Mouse (Mus musculus) heart, adult 2 months (tissue): ENCODE results near the gene Zc3h8. TPM values are rescaled to one million over a fixed set of nuclear protein-coding genes. Genes with fewer than 3 reads are reported as not detected.

Source experiments
- DNase-seq, 2 experiments: peaks; one replicate each; pipeline ENCODE4 v3.0.0; 2021
- H3K27ac ChIP-seq: fragments of 200-600 bp; 2 replicates; pipeline ENCODE4 v1.8.1; 2022
- H3K27me3 ChIP-seq: fragments of 200-500 bp; 2 replicates; pipeline ENCODE4 v1.6.1; 2012; ENCODE audit warnings: mild to moderate bottlenecking, low read length, inconsistent platforms, mixed read lengths; ENCODE audit not compliant: control insufficient read depth, insufficient read depth
- H3K36me3 ChIP-seq: fragments of 200-500 bp; 2 replicates; pipeline ENCODE4 v1.6.1; 2012; ENCODE audit warnings: low read length, inconsistent platforms; ENCODE audit not compliant: control insufficient read depth, insufficient read depth
- H3K4me1 ChIP-seq: fragments of 200-500 bp; 2 replicates; pipeline ENCODE4 v1.6.1; 2011; ENCODE audit warnings: low read length; ENCODE audit not compliant: control insufficient read depth, insufficient read depth
- H3K4me3 ChIP-seq: fragments of 200-600 bp; 2 replicates; pipeline ENCODE4 v1.8.1; 2022
- H3K79me2 ChIP-seq: fragments of 200-500 bp; replicated peaks from 2 replicates; pipeline ENCODE4 v1.6.1; 2012; ENCODE audit warnings: mild to moderate bottlenecking, inconsistent platforms, low read length, moderate library complexity, mixed read lengths; ENCODE audit not compliant: control insufficient read depth, insufficient read depth
- H3K9ac ChIP-seq: fragments of 200-500 bp; 2 replicates; pipeline ENCODE4 v1.6.1; 2012; ENCODE audit warnings: low read depth, mild to moderate bottlenecking, control low read depth, inconsistent platforms, low read length, mixed read lengths
- CTCF ChIP-seq: fragments of 200-600 bp; IDR thresholded peaks from 2 replicates; pipeline ENCODE4 v1.8.1; 2022; ENCODE audit warnings: antibody characterized with exemption, mild to moderate bottlenecking, moderate library complexity
- EP300 ChIP-seq: fragments of 200-500 bp; IDR thresholded peaks from 2 replicates; pipeline ENCODE4 v1.6.1; 2011; ENCODE audit warnings: low read depth, low read length, control low read depth; ENCODE audit not compliant: insufficient read depth
- POLR2A ChIP-seq: fragments of 200-500 bp; IDR thresholded peaks from 2 replicates; pipeline ENCODE4 v1.6.1; 2011; ENCODE audit warnings: mild to moderate bottlenecking, low read depth, low read length, control low read depth; ENCODE audit not compliant: insufficient read depth
- WGBS: fragments of 180-500 bp; shearing (Covaris S2); methylation state at CpG from one replicate; pipeline ENCODE4 v1.1.7; 2018; 5-methylcytosine and 5-hydroxymethylcytosine counted together
- intact Hi-C: fragments of 180-260 bp; cut with DNase I; formaldehyde crosslinking; loops from one replicate; pipeline ENCODE4 v1.15.1; 2025
- polyA plus RNA-seq: library from polyadenylated mRNA; depleted of rRNA; stranded (reverse); fragments of >200 nt; gene quantifications from 2 replicates; pipeline ENCODE4 v1.2.3, GENCODE M21; 2012
- total RNA-seq, 2 experiments: library from RNA; stranded (reverse); gene quantifications; 2 replicates each; pipeline ENCODE4 v1.2.3; 2021

The Zc3h8 gene
- total and polyA plus RNA-seq, 3 experiments, result 1.6 to 8.3 (median 5.9) TPM

GRCm38 (mm10) chr2:128947962-128948588 is 4.2 kb upstream of the Zc3h8 start:
- no peak overlapping the region for H3K9ac ChIP-seq
- no peaks in the 10 kb centered on the region for H3K4me1 ChIP-seq
- no peaks in the 10 kb centered on the region for H3K36me3 ChIP-seq
- 33% methylated on average over 6 of the region's 6 CpGs for WGBS
- H3K79me2 ChIP-seq, result no peaks in the 10 kb centered on the region
- H3K27ac ChIP-seq, result no peak overlapping the region
- no peaks in the 10 kb centered on the region for H3K27me3 ChIP-seq
- intact Hi-C loops, result loop anchor here (1.0 to 5.0 kb wide), 5 partner anchors 59 to 310 kb away; partner anchors contain the start of genes Slc20a1 and Ttl
- no peak overlapping the region for H3K4me3 ChIP-seq
- no peak for DNase-seq
- TF ChIP-seq CTCF (peak; percentile 88), EP300 (no peak), POLR2A (no peak)

- intact Hi-C loops, result no loop called here
- no peak overlapping the region for H3K9ac ChIP-seq
- 77% methylated on average over 3 of the region's 3 CpGs for WGBS
Observed at GRCm38 (mm10) chr2:128936256-128936655, 7.6 kb downstream of the Zc3h8 start.

GRCm38 (mm10) chr2:128930704-128931103 is 13.2 kb downstream of the Zc3h8 start:
- Histone ChIP-seq H3K4me3 (no peak overlapping the region), H3K36me3 (no peaks in the 10 kb centered on the region), H3K9ac (no peak overlapping the region), H3K4me1 (no peaks in the 10 kb centered on the region), H3K79me2 (no peaks in the 10 kb centered on the region), H3K27ac (no peak overlapping the region), H3K27me3 (no peaks in the 10 kb centered on the region)
- TF ChIP-seq POLR2A (no peak), EP300 (no peak), CTCF (no peak)
- intact Hi-C loops, result no loop called here
- no peak for DNase-seq

More at GRCm38 (mm10) chr2:128936256-128936655, 7.6 kb downstream of the Zc3h8 start:
- peaks cover 1% of the 10 kb centered on the region; the same call in 1 of the 2 replicates for H3K79me2 ChIP-seq
- DNase-seq, result no peak
- no peak overlapping the region for H3K27ac ChIP-seq
- H3K27me3 ChIP-seq, result no peaks in the 10 kb centered on the region
- TF ChIP-seq EP300 (no peak), CTCF (no peak), POLR2A (no peak)
- H3K4me1 ChIP-seq, result no peaks in the 10 kb centered on the region
- H3K36me3 ChIP-seq, result no peaks in the 10 kb centered on the region
- H3K4me3 ChIP-seq, result no peak overlapping the region

GRCm38 (mm10) chr2:128928446-128928845 is 15.4 kb downstream of the Zc3h8 start:
- DNase-seq, result no peak
- WGBS, result 76% methylated on average over 3 of the region's 3 CpGs
- H3K27me3 ChIP-seq, result no peaks in the 10 kb centered on the region
- no peak overlapping the region for H3K4me3 ChIP-seq
- no peaks in the 10 kb centered on the region for H3K79me2 ChIP-seq
- intact Hi-C loops, result no loop called here
- TF ChIP-seq POLR2A, result no peak
- no peak for TF ChIP-seq CTCF
- TF ChIP-seq EP300, result no peak
- H3K9ac ChIP-seq, result no peak overlapping the region
- H3K4me1 ChIP-seq, result no peaks in the 10 kb centered on the region
- no peaks in the 10 kb centered on the region for H3K36me3 ChIP-seq
- no peak overlapping the region for H3K27ac ChIP-seq

GRCm38 (mm10) chr2:128924799-128925198 is 19.1 kb downstream of the Zc3h8 start:
- intact Hi-C loops, result no loop called here
- TF ChIP-seq EP300 (no peak), CTCF (no peak), POLR2A (no peak)
- Histone ChIP-seq H3K9ac (no peak overlapping the region), H3K4me1 (no peaks in the 10 kb centered on the region), H3K27ac (no peak overlapping the region), H3K79me2 (no peaks in the 10 kb centered on the region), H3K4me3 (no peak overlapping the region), H3K27me3 (no peaks in the 10 kb centered on the region), H3K36me3 (no peaks in the 10 kb centered on the region)
- no peak for DNase-seq
- WGBS, result 97% methylated on average over 4 of the region's 4 CpGs

- Histone ChIP-seq H3K27me3 (no peaks in the 10 kb centered on the region), H3K9ac (no peak overlapping the region), H3K36me3 (no peaks in the 10 kb centered on the region), H3K4me3 (no peak overlapping the region), H3K27ac (no peak overlapping the region), H3K79me2 (no peaks in the 10 kb centered on the region), H3K4me1 (no peaks in the 10 kb centered on the region)
- 51% methylated on average over 3 of the region's 3 CpGs for WGBS
- TF ChIP-seq POLR2A (no peak), EP300 (no peak), CTCF (no peak)
- no peak for DNase-seq
- intact Hi-C loops, result no loop called here
Observed at GRCm38 (mm10) chr2:128916528-128916927, 27.3 kb downstream of the Zc3h8 start.
